Mouse (Mus musculus) intestine, embryonic 14.5 days (tissue): ENCODE results near the gene Pax4. TPM values are rescaled to one million over a fixed set of nuclear protein-coding genes. Genes with fewer than 3 reads are reported as not detected.
A peak's percentile ranks its signal among the peaks of the same experiment; 100 is the strongest.

Experiments
- ATAC-seq: fragments of 200-750 bp; cut with Nextera tagmentation; replicated peaks from 2 replicates; pipeline ENCODE4 v1.8.0; 2017; ENCODE audit warnings: low read depth, moderate number of reproducible peaks, moderate TSS enrichment, moderate library complexity; ENCODE audit not compliant: low FRiP score, low TSS enrichment
- DNase-seq: peaks from one replicate; pipeline ENCODE4 v3.0.0-alpha.2; 2018; ENCODE audit warnings: low spot score
- H3K27ac ChIP-seq: fragments of 300-500 bp; sonication (generic); 2 replicates; pipeline ENCODE4 v1.5.1; 2014; ENCODE audit warnings: low read depth, mild to moderate bottlenecking, control low read depth
- H3K27me3 ChIP-seq: fragments of 300-500 bp; sonication (generic); replicated peaks from 2 replicates; pipeline ENCODE4 v1.6.1; 2014; ENCODE audit warnings: low read length, control low read depth; ENCODE audit not compliant: control insufficient read depth, insufficient read depth
- H3K36me3 ChIP-seq: fragments of 300-500 bp; sonication (generic); 2 replicates; pipeline ENCODE4 v1.6.1; 2014; ENCODE audit warnings: low read length, control low read depth; ENCODE audit not compliant: control insufficient read depth, insufficient read depth
- H3K4me1 ChIP-seq: fragments of 300-500 bp; sonication (generic); replicated peaks from 2 replicates; pipeline ENCODE4 v1.6.1; 2014; ENCODE audit warnings: low read length, control low read depth, mixed read lengths; ENCODE audit not compliant: control insufficient read depth, insufficient read depth
- H3K4me2 ChIP-seq: fragments of 300-500 bp; sonication (generic); 2 replicates; pipeline ENCODE4 v1.6.1; 2014; ENCODE audit warnings: low read length
- H3K4me3 ChIP-seq: fragments of 300-500 bp; sonication (generic); 2 replicates; pipeline ENCODE4 v1.5.1; 2014; ENCODE audit warnings: low read depth, low read length, control low read depth, mixed read lengths
- H3K9ac ChIP-seq: fragments of 300-500 bp; sonication (generic); 2 replicates; pipeline ENCODE4 v1.6.1; 2014; ENCODE audit warnings: mild to moderate bottlenecking, low read length
- H3K9me3 ChIP-seq: fragments of 300-500 bp; sonication (generic); 2 replicates; pipeline ENCODE4 v1.6.1; 2016; ENCODE audit warnings: low read length, control low read depth; ENCODE audit not compliant: control insufficient read depth
- WGBS: fragments of 180-500 bp; shearing (Covaris S2); extraction: QIAGEN DNeasy Blood & Tissue Kit; methylation state at CpG from one replicate; pipeline ENCODE4 v1.1.7; 2014; 5-methylcytosine and 5-hydroxymethylcytosine counted together
- polyA plus RNA-seq: library from polyadenylated mRNA; unstranded; fragments of >200 nt; fragmentation: Nextera tagmentation; extraction: Ambion mirVana; gene quantifications from 2 replicates; pipeline ENCODE4 v1.2.1, GENCODE M21; 2014

Pax4 gene
- polyA plus RNA-seq, 1 experiment from 2014 or later = 3.3 TPM

DNA sequence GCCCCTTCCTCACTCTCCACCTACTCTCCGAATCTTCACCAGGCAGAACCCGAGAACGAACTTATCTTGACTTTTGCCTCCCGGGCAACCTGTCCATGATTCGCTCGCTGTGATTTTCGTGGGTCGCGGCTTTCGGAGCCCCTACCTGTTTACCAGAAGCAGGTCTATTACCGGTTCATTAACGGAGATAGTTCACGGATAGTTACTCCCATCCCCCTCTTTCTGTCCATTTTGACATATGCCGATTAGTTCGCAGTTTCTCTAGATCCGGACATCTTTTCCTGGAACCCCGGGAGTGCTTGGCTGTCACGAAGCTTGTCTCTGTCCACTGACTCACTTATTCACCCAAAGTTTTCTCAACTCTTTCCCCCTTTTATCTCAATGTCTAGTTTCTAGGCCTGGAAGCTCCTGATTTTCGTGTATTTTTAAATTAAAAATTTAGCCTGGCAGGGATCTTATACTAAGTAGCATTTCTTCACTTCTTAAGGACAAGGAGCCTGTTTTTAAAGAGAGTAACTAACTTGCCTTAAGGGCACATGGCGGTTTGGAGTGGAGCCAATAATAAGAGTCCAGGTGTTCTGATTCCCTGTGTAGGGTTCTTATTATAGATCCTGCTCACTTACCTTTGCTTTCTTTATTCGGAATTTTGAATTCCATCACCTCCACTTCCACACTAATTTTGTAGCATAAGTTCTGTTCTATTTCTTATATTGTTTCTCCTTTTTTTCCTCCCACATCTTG is 31.8 kb upstream of the Pax4 start:
- 6% methylated on average over 21 of the region's 21 CpGs for WGBS
- DNase-seq = no peak
- Histone ChIP-seq H3K27me3 (no peaks in the 10 kb centered on the region), H3K4me3 (peak overlapping the region; percentile 88), H3K4me1 (peaks cover 24% of the 10 kb centered on the region), H3K9me3 (no peaks in the 10 kb centered on the region), H3K27ac (peak overlapping the region; percentile 84), H3K9ac (peak overlapping the region; percentile 70), H3K4me2 (peak overlapping the region; percentile 62), H3K36me3 (peaks cover 15% of the 10 kb centered on the region)
- ATAC-seq = no peak

DNA sequence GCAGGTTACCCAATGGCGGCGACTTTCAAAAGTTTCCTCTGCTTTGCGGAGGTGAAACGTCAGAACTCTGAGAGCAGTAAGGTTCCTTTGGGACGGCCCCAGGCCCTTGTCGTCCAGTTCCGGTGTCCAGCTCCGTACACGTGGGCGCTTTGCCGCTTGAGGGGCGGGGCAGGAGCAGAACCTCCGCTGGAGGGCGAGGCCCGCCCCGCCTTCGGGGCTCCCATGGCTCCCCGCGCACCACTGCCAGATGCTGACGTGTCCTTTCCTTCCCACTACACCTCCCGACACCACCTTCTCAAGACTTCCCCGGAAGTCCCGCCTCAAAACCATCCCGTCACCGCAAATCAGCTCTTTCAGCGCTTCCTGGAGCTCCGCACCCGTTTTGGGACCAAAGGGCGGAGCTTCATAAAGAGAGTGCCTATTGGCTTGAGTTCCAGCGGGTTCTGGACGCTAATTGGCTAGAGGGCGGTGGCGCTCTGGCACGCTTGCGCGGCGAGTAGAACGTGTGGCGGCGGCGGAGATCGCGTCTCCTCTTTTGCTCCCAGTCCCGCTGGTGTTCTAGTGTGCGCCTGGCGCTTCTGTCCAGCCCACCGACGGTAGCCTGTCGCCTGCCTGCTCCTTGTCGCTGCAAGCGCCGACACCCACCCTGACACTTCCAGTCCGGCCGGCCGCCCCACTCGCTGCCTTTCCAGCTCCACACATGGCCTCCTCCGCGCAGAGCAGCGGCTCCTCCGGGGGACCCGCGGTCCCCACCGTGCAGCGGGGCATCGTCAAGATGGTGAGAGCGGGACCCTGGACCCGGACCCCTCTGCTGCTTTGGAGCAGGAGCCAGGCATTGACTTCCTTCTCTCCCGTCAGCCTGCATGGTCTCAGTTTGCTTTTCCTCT is 31.0 kb upstream of the Pax4 start:
- DNase-seq (peak; percentile 94), ATAC-seq (peak; percentile 99)
- peak overlapping the region; percentile 70 for H3K9ac ChIP-seq
- peak overlapping the region; percentile 88 for H3K4me3 ChIP-seq
- H3K9me3 ChIP-seq = no peaks in the 10 kb centered on the region
- H3K4me1 ChIP-seq = peaks cover 24% of the 10 kb centered on the region
- peak overlapping the region; percentile 77 for H3K4me2 ChIP-seq
- peaks cover 7% of the 10 kb centered on the region for H3K36me3 ChIP-seq
- H3K27ac ChIP-seq = peak overlapping the region; percentile 84
- no peaks in the 10 kb centered on the region for H3K27me3 ChIP-seq
- WGBS = under 1% methylated on average over 68 of the region's 68 CpGs

DNA sequence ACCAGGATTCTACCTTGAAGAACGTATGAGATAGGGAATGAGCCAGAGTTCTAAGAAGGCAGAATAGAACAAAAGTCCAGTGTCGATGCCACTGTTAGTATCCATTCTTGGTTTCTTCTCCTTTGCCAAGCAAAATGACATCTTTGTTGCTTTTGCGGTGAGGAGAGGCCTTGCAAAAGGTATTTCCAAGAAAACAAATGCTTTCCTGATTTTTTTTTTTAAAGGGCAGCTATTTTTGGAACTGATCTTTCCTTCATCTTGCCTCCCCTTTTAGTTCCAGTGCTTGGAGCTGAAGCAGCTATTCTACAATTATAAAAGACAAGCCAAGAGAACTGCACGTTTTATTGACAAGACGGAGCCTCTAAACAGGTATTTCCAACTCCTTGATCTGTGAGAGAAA is 25.7 kb upstream of the Pax4 start, which contains the start of gene Snd1:
TSS of gene Snd1 (plus strand) at position 301 of the 400 bp plus-strand sequence.
- Histone ChIP-seq H3K9me3 (no peaks in the 10 kb centered on the region), H3K4me2 (no peak within 1 kb of the TSS), H3K4me1 (no peaks in the 10 kb centered on the region; the same call in 1 of the 2 replicates), H3K4me3 (no peak within 1 kb of the TSS), H3K27ac (no peak within 1 kb of the TSS), H3K9ac (no peak within 1 kb of the TSS), H3K36me3 (no peaks in the 10 kb centered on the region), H3K27me3 (no peaks in the 10 kb centered on the region)
- ATAC-seq (no peak), DNase-seq (no peak)
- WGBS = 86% methylated on average over 5 of the region's 5 CpGs

DNA sequence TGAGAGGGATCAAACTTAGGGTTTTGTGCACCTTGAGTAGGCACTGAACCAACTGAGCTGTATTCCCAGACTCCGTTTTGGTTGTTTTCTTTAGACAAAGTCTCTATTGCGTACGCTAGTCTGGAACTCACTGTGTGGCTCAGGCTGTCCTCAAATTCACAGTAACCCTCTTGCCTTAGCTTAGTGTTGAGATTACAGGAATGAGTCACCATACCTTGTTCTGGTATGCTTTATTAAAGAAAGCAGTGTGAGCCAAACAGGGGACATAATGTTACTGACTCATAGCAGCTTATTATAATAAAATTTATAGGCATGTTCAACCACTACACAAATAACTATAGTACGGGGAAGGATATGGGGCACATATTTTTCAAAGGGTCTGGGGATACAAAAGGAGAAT is 25.1 kb upstream of the Pax4 start:
- Histone ChIP-seq H3K27ac (no peak overlapping the region), H3K27me3 (no peaks in the 10 kb centered on the region), H3K4me1 (no peaks in the 10 kb centered on the region; the same call in 1 of the 2 replicates), H3K4me3 (no peak overlapping the region), H3K9me3 (no peaks in the 10 kb centered on the region), H3K36me3 (no peaks in the 10 kb centered on the region), H3K9ac (no peak overlapping the region), H3K4me2 (no peak overlapping the region)
- 90% methylated on average over 4 of the region's 4 CpGs for WGBS
- ATAC-seq (no peak), DNase-seq (no peak)

DNA sequence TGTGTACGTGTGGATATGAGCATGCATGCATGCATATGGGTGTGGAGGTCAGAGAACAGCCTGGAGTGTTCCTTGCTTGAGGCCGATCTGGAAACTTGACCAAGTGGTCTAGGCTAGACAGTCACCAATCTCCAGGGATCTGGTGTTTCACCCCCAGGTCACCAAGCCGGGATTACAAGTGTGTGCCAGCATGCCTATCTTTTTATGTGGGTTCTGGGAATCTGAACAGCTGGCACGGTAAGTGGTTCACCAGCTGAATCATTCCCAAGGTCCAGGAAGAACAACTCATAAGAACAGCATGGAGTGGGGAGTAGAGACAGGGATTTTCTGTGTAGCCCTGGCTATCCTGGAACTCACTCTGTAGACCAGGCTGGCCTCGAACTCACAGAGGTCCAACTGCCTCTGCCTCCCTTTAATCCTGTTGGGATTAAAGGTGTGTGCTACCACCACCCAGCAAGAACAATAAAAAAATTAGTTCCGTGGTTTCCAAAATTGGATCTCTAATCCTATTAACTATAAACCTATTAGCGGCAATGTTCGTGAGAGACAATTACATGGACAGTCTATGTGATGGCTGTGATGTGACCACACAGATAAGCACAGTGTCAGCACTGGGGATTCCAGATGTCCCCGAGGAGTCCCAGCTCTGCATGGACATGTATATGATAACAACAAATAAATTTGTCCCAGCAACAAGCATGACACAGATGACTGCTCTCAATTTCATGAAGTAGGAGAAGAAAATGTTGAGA is 22.3 kb upstream of the Pax4 start:
- no peak overlapping the region for H3K9ac ChIP-seq
- no peak overlapping the region for H3K4me2 ChIP-seq
- H3K27me3 ChIP-seq = no peaks in the 10 kb centered on the region
- 85% methylated on average over 9 of the region's 9 CpGs for WGBS
- H3K9me3 ChIP-seq = no peaks in the 10 kb centered on the region
- ATAC-seq (no peak), DNase-seq (no peak)
- no peak overlapping the region for H3K27ac ChIP-seq
- no peaks in the 10 kb centered on the region for H3K36me3 ChIP-seq
- H3K4me1 ChIP-seq = no peaks in the 10 kb centered on the region
- H3K4me3 ChIP-seq = no peak overlapping the region

DNA sequence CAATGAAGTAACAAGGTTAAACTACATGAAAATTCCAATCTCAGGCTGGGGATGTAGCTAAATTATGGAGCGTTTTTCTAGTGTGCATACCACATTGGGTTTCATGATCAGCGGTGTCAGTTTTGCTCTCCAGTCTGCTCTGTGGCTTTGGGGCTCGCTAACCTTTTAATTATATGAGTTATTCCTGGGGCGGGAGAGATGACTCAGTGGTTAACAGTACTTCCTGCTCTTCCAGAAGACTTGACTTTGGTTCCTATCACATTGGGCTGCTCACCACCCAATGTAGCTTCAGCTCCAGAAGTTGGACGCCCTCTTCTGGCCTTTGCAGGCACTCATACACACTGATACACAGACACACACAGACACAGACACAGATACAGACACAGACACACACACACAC is 21.5 kb upstream of the Pax4 start:
- Histone ChIP-seq H3K4me2 (no peak overlapping the region), H3K9me3 (no peaks in the 10 kb centered on the region), H3K4me3 (no peak overlapping the region), H3K4me1 (no peaks in the 10 kb centered on the region), H3K36me3 (no peaks in the 10 kb centered on the region), H3K9ac (no peak overlapping the region), H3K27me3 (no peaks in the 10 kb centered on the region), H3K27ac (no peak overlapping the region)
- WGBS = 82% methylated on average over 5 of the region's 5 CpGs
- no peak for DNase-seq
- no peak for ATAC-seq

DNA sequence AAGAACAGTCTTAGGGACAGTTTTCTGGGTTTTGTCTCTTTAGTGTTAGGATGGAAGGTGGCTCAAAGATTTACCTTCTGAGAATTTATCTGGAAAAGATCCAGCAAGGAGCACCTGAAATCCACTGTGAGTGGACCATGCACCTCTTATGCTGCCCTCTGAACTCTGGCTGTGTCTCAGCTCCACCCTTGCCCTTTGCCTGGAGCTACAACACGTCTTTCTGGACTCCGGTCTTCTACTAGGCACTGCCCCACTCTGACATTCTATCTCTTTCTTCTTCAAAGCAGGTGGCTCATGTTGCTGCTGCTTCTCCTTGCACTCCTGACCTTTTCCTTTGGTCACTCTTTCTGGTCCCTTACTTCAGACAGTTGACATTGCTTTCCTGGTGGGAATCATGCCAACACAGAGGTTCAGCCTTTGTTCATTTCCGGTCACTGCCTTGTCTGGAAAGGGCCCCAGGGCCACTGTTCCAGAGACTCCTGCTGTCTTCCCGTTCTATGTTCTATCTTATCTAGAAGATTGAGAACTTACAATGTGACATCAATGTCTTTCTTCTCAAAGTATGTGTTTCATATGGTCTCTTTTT is 21.0 kb upstream of the Pax4 start:
- Histone ChIP-seq H3K36me3 (no peaks in the 10 kb centered on the region), H3K9ac (no peak overlapping the region), H3K4me2 (no peak overlapping the region), H3K27me3 (no peaks in the 10 kb centered on the region), H3K4me3 (no peak overlapping the region), H3K9me3 (no peaks in the 10 kb centered on the region), H3K4me1 (no peaks in the 10 kb centered on the region), H3K27ac (no peak overlapping the region)
- DNase-seq (no peak), ATAC-seq (no peak)
- WGBS = 71% methylated on average over 4 of the region's 4 CpGs

DNA sequence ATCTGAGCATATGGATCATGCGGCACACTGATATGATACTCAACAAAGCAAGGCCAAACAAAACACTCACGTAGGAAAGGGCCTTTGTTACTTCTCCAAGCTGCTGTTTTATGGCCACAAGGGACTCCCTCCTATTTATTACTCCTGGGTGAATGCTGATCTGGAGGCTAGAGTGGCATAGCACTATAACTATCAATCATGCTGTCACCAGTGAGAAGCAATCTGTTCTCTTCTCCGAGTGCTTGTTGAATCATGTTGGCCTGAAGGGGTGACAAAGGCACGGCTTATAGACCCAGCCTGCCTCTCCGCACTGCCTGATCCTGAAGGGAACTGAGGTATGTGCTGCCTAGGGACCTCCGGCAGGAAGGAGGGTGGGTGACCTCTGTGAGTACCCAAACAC is 15.5 kb upstream of the Pax4 start:
- no peaks in the 10 kb centered on the region for H3K4me1 ChIP-seq
- H3K4me3 ChIP-seq = no peak overlapping the region
- no peak overlapping the region for H3K9ac ChIP-seq
- H3K27ac ChIP-seq = no peak overlapping the region
- no peaks in the 10 kb centered on the region for H3K27me3 ChIP-seq
- peak; percentile 68 for ATAC-seq
- 14% methylated on average over 6 of the region's 6 CpGs for WGBS
- DNase-seq = no peak
- no peaks in the 10 kb centered on the region for H3K9me3 ChIP-seq
- no peak overlapping the region for H3K4me2 ChIP-seq
- H3K36me3 ChIP-seq = no peaks in the 10 kb centered on the region
